Mouse (Mus musculus) right cerebral cortex, postnatal 4 days (tissue): ENCODE measurements around the gene Nhlh1.

Experiments
- DNase-seq: peaks from one replicate; pipeline ENCODE4 v3.0.0-alpha.2; 2022

The Nhlh1 gene

GRCm38 (mm10) chr1:172015312-172015939, 41.9 kb downstream of the Nhlh1 start:
- no peak for DNase-seq

DNA sequence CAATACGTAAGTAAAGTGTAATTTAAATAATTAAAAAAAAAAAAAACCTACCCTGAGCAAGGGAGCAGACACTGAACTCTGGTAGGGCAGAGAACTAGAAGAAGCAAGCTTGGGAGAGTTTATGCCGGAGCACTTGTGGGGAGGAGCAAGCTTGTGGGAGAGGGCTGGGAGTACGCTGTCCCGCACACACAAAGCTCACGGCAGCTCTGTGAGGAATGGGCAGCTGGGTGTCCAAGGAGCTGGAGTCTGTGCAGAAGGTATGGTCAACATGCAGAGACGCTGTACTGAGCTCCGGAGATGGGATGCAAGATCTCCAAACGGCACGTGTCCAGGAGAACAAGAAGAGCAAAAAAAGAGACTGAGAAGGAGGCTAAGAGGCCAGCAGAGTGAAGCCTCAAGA, 42.6 kb downstream of the Nhlh1 start:
- no peak for DNase-seq

- DNase-seq: peak; percentile 74
These were observed 45.3 kb downstream of the Nhlh1 start for GRCm38 (mm10) chr1:172012030-172012429.

- DNase-seq: no peak
These were observed 47.1 kb downstream of the Nhlh1 start for GRCm38 (mm10) chr1:172010042-172010824.

DNA sequence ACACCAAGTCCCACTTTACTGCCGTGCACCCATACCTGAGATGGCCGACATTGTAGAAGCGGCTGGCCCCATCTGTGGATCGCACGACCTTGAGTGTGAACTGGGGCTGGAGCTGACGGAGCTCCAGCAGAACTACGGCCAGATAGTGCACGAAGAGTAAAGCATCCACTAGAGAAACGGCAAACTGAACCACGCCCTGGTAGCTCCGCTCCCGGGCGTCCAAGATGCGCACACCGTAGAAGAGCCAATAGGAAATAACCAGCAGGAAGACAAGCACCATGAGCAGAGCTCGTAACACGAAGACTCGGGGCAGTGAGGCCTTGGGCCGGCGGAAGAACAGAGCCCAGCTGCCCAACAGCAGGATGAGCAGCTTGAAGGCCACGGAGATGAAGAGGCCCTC, 48.0 kb downstream of the Nhlh1 start:
- DNase-seq: no peak

- no peak for DNase-seq
These were observed 49.0 kb downstream of the Nhlh1 start for GRCm38 (mm10) chr1:172008351-172008750.

GRCm38 (mm10) chr1:172007761-172008160, 49.6 kb downstream of the Nhlh1 start:
- no peak for DNase-seq
